Mouse (Mus musculus) forebrain, embryonic 13.5 days (tissue): ENCODE data around the gene Snrk. TPM values are rescaled to one million over a fixed set of nuclear protein-coding genes. Genes with fewer than 3 reads are reported as not detected.

ENCODE experiments used
- polyA plus RNA-seq: library from polyadenylated mRNA; unstranded; fragments of >200 nt; fragmentation: Nextera tagmentation; extraction: Ambion mirVana; gene quantifications from 2 replicates; pipeline ENCODE4 v1.2.1, GENCODE M21; 2015

The Snrk gene
- polyA plus RNA-seq, 1 experiment from 2014 or later = 45.9 TPM

Other genes starting within 250 kb of the Snrk start
- 1.1 and 1.7 TPM in 2 replicates for gene Ackr2, start 218.9 kb upstream of the Snrk start, polyA plus RNA-seq
- not detected in 2 replicates for gene Cyp8b1, start 201.0 kb upstream of the Snrk start, polyA plus RNA-seq
- 1.0 and 1.2 TPM in 2 replicates for gene Fam198a, start 166.3 kb upstream of the Snrk start, polyA plus RNA-seq
- 16.7 and 17.3 TPM in 2 replicates for gene Pomgnt2, start 120.2 kb upstream of the Snrk start, polyA plus RNA-seq
- gene Ano10, start 177.2 kb downstream of the Snrk start, polyA plus RNA-seq = 29.5 and 36.5 TPM in 2 replicates
- gene Abhd5, start 234.3 kb downstream of the Snrk start, polyA plus RNA-seq = 15.9 and 20.7 TPM in 2 replicates